Mouse (Mus musculus) urinary bladder, postnatal 36 days (tissue): Measurements from ENCODE around the gene Magea2.
A peak's percentile ranks its signal among the peaks of the same experiment; 100 is the strongest.
"Not testable (repeated sequence)": the region's sequence is repeated elsewhere in the genome, so short reads cannot be mapped to it uniquely, and the experiment has no call there.

ENCODE experiments used
- DNase-seq, 2 experiments: peaks; one replicate each; pipeline ENCODE4 v3.0.0; 2022; ENCODE audit warnings: low spot score in 2 of 2, mixed read lengths in 1 of 2

The Magea2 gene

GRCm38 (mm10) chrX:155093566-155093965 lies at the start of gene Magea2:
Magea2 (minus strand) TSS chrX:155093666.
- not testable (repeated sequence) for DNase-seq

GRCm38 (mm10) chrX:155128312-155128711 lies 34.8 kb upstream of the Magea2 start, which contains the start of gene Cldn34b2:
Cldn34b2 (minus strand) TSS chrX:155128412.
- not testable (repeated sequence) for DNase-seq

- DNase-seq, result peak in 1 of 2 experiments; percentile 0
These were observed 4.6 kb upstream of the Magea2 start for GRCm38 (mm10) chrX:155098024-155098423.

GRCm38 (mm10) chrX:155089693-155090092 lies 3.8 kb downstream of the Magea2 start, which contains the start of gene Magea1:
Magea1 (minus strand) TSS chrX:155089793.
- DNase-seq, result not testable (repeated sequence)

GRCm38 (mm10) chrX:155063045-155063444 lies 30.4 kb downstream of the Magea2 start, which contains the start of gene Magea5:
Magea5 (minus strand) TSS chrX:155063145.
- not testable (repeated sequence) for DNase-seq

- DNase-seq, result not testable (repeated sequence)
These were observed 97.7 kb downstream of the Magea2 start, which contains the start of gene Magea8 for GRCm38 (mm10) chrX:154995750-154996149. Magea8 (minus strand) TSS chrX:154995850.
